Mouse (Mus musculus) G1E (cell line): ENCODE results near the gene Fbxo24.

Experiments
- CTCF ChIP-seq: IDR thresholded peaks from 2 replicates; pipeline ENCODE4 v1.5.1; 2012; ENCODE audit warnings: low read depth, low read length, inconsistent platforms, mixed read lengths
- POLR2AphosphoS5 ChIP-seq: IDR thresholded peaks from 2 replicates; pipeline ENCODE4 v1.6.1; 2012; ENCODE audit warnings: low read depth, low read length, inconsistent platforms; ENCODE audit not compliant: insufficient replicate concordance
- TAL1 ChIP-seq: conservative IDR thresholded peaks from 2 replicates; pipeline ENCODE4 v1.6.1; 2012; ENCODE audit warnings: low read depth, low read length, inconsistent platforms, mixed read lengths

DNA sequence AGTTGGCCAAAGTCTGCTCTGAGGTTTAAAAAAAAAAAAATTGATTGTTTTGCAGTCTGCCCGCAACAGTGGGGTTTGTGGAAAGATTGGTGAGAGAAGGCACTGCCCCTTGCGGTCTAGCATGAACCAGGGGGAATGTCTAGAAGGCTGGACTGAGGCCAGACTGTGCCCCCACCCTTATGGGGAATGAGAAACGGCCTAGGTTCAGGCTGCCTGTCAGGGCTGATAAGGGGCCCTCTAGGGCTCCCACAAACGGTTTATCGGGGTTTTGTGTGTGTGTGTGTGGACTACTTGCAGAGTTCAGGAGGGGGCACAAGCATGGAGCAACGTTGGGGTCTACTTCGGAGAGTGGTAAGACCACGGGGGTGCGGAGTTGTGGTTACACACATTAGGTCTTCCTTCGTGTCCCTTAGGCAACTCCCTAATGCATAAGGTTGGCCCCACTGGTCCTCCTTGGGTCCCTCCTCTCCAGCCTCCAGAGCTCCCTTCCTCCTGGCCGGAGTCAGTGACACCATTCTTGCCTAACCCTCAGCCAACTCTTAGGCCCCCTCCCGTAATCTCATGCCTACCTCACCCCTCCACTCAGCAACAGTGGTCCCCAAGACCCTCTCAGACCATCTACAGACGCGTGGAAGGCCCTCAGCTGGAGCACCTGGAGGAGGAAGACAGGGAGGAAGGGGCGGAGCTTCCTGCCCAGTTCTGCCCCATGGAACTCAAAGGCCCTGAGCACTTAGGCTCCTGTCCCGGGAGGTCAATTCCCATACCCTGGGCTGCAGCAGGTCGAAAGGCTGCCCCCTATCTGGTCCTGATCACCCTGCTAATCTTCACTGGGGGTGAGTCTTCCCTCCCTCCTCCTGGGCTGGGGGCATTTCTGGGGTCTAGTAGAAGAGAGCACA, 57.9 kb downstream of the Fbxo24 start:
- TF ChIP-seq CTCF (no peak), POLR2AphosphoS5 (no peak), TAL1 (peak; percentile 87)
